Comparison of ENCODE assay signal across 10 mouse cellular contexts in the genomic region with DNA sequence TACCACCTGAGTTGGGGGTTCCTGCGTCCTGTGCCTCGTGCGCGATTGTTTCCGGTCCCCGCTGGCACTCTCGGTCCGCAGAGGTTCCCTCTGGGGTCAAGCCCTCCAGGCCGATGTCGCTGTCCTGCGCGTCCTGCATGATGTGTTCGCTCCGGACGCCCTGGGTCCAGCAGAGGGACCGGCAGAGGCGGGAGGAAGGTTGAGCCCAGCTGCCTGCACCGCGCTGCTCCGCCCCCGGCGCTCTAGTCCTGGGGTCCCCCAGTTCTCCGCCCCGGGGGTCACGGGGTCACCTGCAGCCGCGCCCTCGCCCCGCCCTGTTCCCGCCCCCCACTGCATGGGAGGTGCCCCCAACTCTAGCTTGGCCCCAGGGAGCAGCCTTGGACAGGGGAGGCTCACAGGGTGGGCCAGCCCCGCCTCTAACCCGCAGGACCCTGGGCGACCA. TPM values are rescaled to one million over a fixed set of nuclear protein-coding genes. Genes with fewer than 3 reads are reported as not detected.
A peak's percentile ranks its signal among the peaks of the same experiment; 100 is the strongest.
DNase-seq lines count a peak whose midpoint lies in the region; ATAC-seq lines count a peak whose summit lies in the region.
"Had no signal": no experiment of that assay in that cellular context is flagged by ENCODE, and none has a peak within 500 bp of the region (broad histone marks: within the 10 kb centered on the region; RNA-seq: fewer than 3 reads in every experiment).

No protein-coding gene starts in this region.

- peak overlapping the region; percentile 88 for H3K4me2 ChIP-seq in kidney, embryonic 14.5 days (replicated peaks; ENCODE audit: low read depth, low read length)
- peak overlapping the region; percentile 83 for H3K4me2 ChIP-seq in embryonic facial prominence, embryonic 13.5 days
- peak overlapping the region; percentile 89 for H3K4me2 ChIP-seq in intestine, embryonic 15.5 days (replicated peaks)
- peak overlapping the region; percentile 88 for H3K4me2 ChIP-seq in midbrain, embryonic 15.5 days

- H3K4me3 ChIP-seq in kidney, embryonic 14.5 days (ENCODE audit: low read length): peak overlapping the region; percentile 42
- H3K4me3 ChIP-seq in embryonic facial prominence, embryonic 13.5 days: peak overlapping the region; percentile 44
- H3K4me3 ChIP-seq in intestine, embryonic 15.5 days (replicated peaks): peak overlapping the region; percentile 43
- peak overlapping the region; percentile 41 for H3K4me3 ChIP-seq in midbrain, embryonic 15.5 days

- H3K27me3 ChIP-seq in kidney, embryonic 14.5 days (ENCODE audit: control insufficient read depth, insufficient read depth, low read length): no peaks in the 10 kb centered on the region
- peaks cover 41% of the 10 kb centered on the region for H3K27me3 ChIP-seq in embryonic facial prominence, embryonic 13.5 days
- no peaks in the 10 kb centered on the region for H3K27me3 ChIP-seq in intestine, embryonic 15.5 days (replicated peaks)
- H3K27me3 ChIP-seq in midbrain, embryonic 15.5 days (replicated peaks): no peaks in the 10 kb centered on the region
- H3K27me3 ChIP-seq: Patski had no signal

- no peak for DNase-seq in kidney, postnatal 25 days
- DNase-seq in adipocyte (ENCODE audit: low spot score): no peak
- no peak for DNase-seq in cerebellum, adult 18-20 months

- under 1% methylated on average over 33 of the region's 33 CpGs for WGBS in kidney, embryonic 14.5 days
- WGBS in embryonic facial prominence, embryonic 13.5 days: 1% methylated on average over 33 of the region's 33 CpGs
- WGBS in intestine, embryonic 15.5 days: 2% methylated on average over 33 of the region's 33 CpGs
- under 1% methylated on average over 30 of the region's 33 CpGs for WGBS in midbrain, embryonic 15.5 days

- H3K9ac ChIP-seq in kidney, embryonic 14.5 days (ENCODE audit: low read depth, low read length): peak overlapping the region; percentile 56
- H3K9ac ChIP-seq in embryonic facial prominence, embryonic 13.5 days: peak overlapping the region; percentile 67
- H3K9ac ChIP-seq in intestine, embryonic 15.5 days: peak overlapping the region; percentile 56
- H3K9ac ChIP-seq in midbrain, embryonic 15.5 days: peak overlapping the region; percentile 31

- peak; percentile 54; the same call in 1 of the 2 replicates for ATAC-seq in kidney, embryonic 14.5 days (ENCODE audit: low FRiP score, low TSS enrichment)
- ATAC-seq in embryonic facial prominence, embryonic 13.5 days (ENCODE audit: insufficient number of reproducible peaks, insufficient read depth, low FRiP score, low TSS enrichment, low read depth): no peak
- ATAC-seq in intestine, embryonic 15.5 days: peak; percentile 34; the same call in 1 of the 2 replicates
- 0 out of 2 replicates have a peak, but pooled peaks have one; percentile 48 for ATAC-seq in midbrain, embryonic 15.5 days (replicated peaks)
- ATAC-seq in inflammation-experienced regulatory T-cells, adult 6 months: no peak
- ATAC-seq: Patski had no signal

- no peaks in the 10 kb centered on the region for H3K36me3 ChIP-seq in kidney, embryonic 14.5 days (ENCODE audit: control insufficient read depth, insufficient read depth, low read length)
- H3K36me3 ChIP-seq in embryonic facial prominence, embryonic 13.5 days: no peaks in the 10 kb centered on the region
- no peaks in the 10 kb centered on the region for H3K36me3 ChIP-seq in intestine, embryonic 15.5 days
- H3K36me3 ChIP-seq in midbrain, embryonic 15.5 days (replicated peaks): no peaks in the 10 kb centered on the region

- H3K27ac ChIP-seq in kidney, embryonic 14.5 days (ENCODE audit: low read depth, low read length): no peak overlapping the region
- no peak overlapping the region for H3K27ac ChIP-seq in embryonic facial prominence, embryonic 13.5 days
- H3K27ac ChIP-seq in intestine, embryonic 15.5 days: peak overlapping the region; percentile 58
- H3K27ac ChIP-seq in midbrain, embryonic 15.5 days: no peak overlapping the region
- H3K27ac ChIP-seq: macrophage had no signal

- no peaks in the 10 kb centered on the region for H3K9me3 ChIP-seq in kidney, embryonic 14.5 days (ENCODE audit: control insufficient read depth, low read length)
- H3K9me3 ChIP-seq in embryonic facial prominence, embryonic 13.5 days: no peaks in the 10 kb centered on the region
- H3K9me3 ChIP-seq in intestine, embryonic 15.5 days: no peaks in the 10 kb centered on the region
- no peaks in the 10 kb centered on the region for H3K9me3 ChIP-seq in midbrain, embryonic 15.5 days

- peaks cover 28% of the 10 kb centered on the region for H3K4me1 ChIP-seq in kidney, embryonic 14.5 days (ENCODE audit: control insufficient read depth, insufficient read depth, low read length)
- peaks cover 11% of the 10 kb centered on the region for H3K4me1 ChIP-seq in embryonic facial prominence, embryonic 13.5 days
- H3K4me1 ChIP-seq in intestine, embryonic 15.5 days (replicated peaks): peaks cover 38% of the 10 kb centered on the region
- H3K4me1 ChIP-seq in midbrain, embryonic 15.5 days: peaks cover 12% of the 10 kb centered on the region

RNA-seq across cellular contexts. Expression of gene Ano1, which starts 13.4 kb away (rescaled TPM):
- 24.7 and 48.8 TPM in 2 replicates for polyA plus RNA-seq in kidney, embryonic 14.5 days (2014; fragmentation: Nextera tagmentation; extraction: Ambion mirVana)
- polyA plus RNA-seq in embryonic facial prominence, embryonic 13.5 days (2015; fragmentation: Nextera tagmentation; extraction: Ambion mirVana): 12.0 and 12.8 TPM in 2 replicates
- 23.6 and 27.8 TPM in 2 replicates for polyA plus RNA-seq in intestine, embryonic 15.5 days (2015; fragmentation: Nextera tagmentation; extraction: Ambion mirVana)
- 11.7 and 13.0 TPM in 2 replicates for polyA plus RNA-seq in midbrain, embryonic 15.5 days (2015; fragmentation: Nextera tagmentation; extraction: Ambion mirVana)
- polyA plus RNA-seq in inflammation-experienced regulatory T-cells, adult 6 months (2017; shearing (Covaris generic)): not detected
- polyA plus RNA-seq: macrophage had no signal

Comparison
In these comparisons a context has a peak if more than half of its experiments do, and no peak if none do; other contexts are left out.
1. ATAC-seq: peak in kidney, embryonic 14.5 days (single experiment), intestine, embryonic 15.5 days (single experiment) and midbrain, embryonic 15.5 days (single experiment); none in embryonic facial prominence, embryonic 13.5 days (single experiment) and inflammation-experienced regulatory T-cells, adult 6 months (single experiment).
2. RNA of gene Ano1, which starts 13.4 kb away (polyA plus RNA-seq): 24.7 to 48.8 TPM in kidney, embryonic 14.5 days, 23.6 to 27.8 TPM in intestine, embryonic 15.5 days, 11.7 to 13.0 TPM in midbrain, embryonic 15.5 days and 12.0 to 12.8 TPM in embryonic facial prominence, embryonic 13.5 days; not detected in inflammation-experienced regulatory T-cells, adult 6 months; every median in the first group is over 10 times any median in the second.
3. Peak in every context shown above with its lines, with median percentiles within 50 percentile points of each other: H3K4me2 ChIP-seq, H3K4me3 ChIP-seq and H3K9ac ChIP-seq.